Mouse (Mus musculus): ENCODE data around the gene Tbxas1. TPM values are rescaled to one million over a fixed set of nuclear protein-coding genes. Genes with fewer than 3 reads are reported as not detected.
A peak's percentile ranks its signal among the peaks of the same experiment; 100 is the strongest.

The Tbxas1 gene
- polyA plus RNA-seq, 1 experiment from 2014 or later: 5.5 TPM

GRCm38 (mm10) chr6:38841551-38841950 lies 33.7 kb upstream of the Tbxas1 start:
- DNase-seq (ENCODE audit: low spot score) (no peak), ATAC-seq (no peak)
- no peaks in the 10 kb centered on the region for H3K27me3 ChIP-seq (replicated peaks; ENCODE audit: insufficient read depth, low read length)
- no peak for TF ChIP-seq EP300 (IDR thresholded peaks at IDR 0.05)
- no peak for TF ChIP-seq CTCF (IDR thresholded peaks at IDR 0.05)
- H3K4me3 ChIP-seq (ENCODE audit: low read depth, low read length): no peak overlapping the region
- no peaks in the 10 kb centered on the region for H3K36me3 ChIP-seq (ENCODE audit: insufficient read depth, low read length)
- no peak overlapping the region for H3K9ac ChIP-seq (replicated peaks; ENCODE audit: low read depth)
- H3K27ac ChIP-seq (ENCODE audit: low read length): no peak overlapping the region
- 76% methylated on average over 3 of the region's 3 CpGs for whole genome bisulfite sequencing
- peaks cover 3% of the 10 kb centered on the region; the same call in 1 of the 2 replicates for H3K4me1 ChIP-seq (ENCODE audit: insufficient read depth, low read depth, low read length)
- H3K4me2 ChIP-seq (replicated peaks; ENCODE audit: low read depth, low read length): no peak overlapping the region
- H3K9me3 ChIP-seq (ENCODE audit: low read length): no peaks in the 10 kb centered on the region

- TF ChIP-seq CTCF (IDR thresholded peaks at IDR 0.05) (no peak), EP300 (IDR thresholded peaks at IDR 0.05) (peak; percentile 63)
- 45% methylated on average over 1 of the region's 1 CpGs for WGBS
- Histone ChIP-seq H3K4me1 (ENCODE audit: insufficient read depth, low read depth, low read length) (peaks cover 22% of the 10 kb centered on the region; the same call in 1 of the 2 replicates), H3K27ac (ENCODE audit: low read length) (no peak overlapping the region), H3K9me3 (ENCODE audit: low read length) (no peaks in the 10 kb centered on the region), H3K4me2 (replicated peaks; ENCODE audit: low read depth, low read length) (no peak overlapping the region), H3K9ac (replicated peaks; ENCODE audit: low read depth) (no peak overlapping the region), H3K36me3 (ENCODE audit: insufficient read depth, low read length) (no peaks in the 10 kb centered on the region), H3K27me3 (replicated peaks; ENCODE audit: insufficient read depth, low read length) (no peaks in the 10 kb centered on the region), H3K4me3 (ENCODE audit: low read depth, low read length) (no peak overlapping the region)
- peak; percentile 25; the same call in 1 of the 2 replicates for ATAC-seq
- DNase-seq (ENCODE audit: low spot score): peak; percentile 46
Measured at GRCm38 (mm10) chr6:38845117-38845516, 30.1 kb upstream of the Tbxas1 start.

- Histone ChIP-seq H3K9me3 (ENCODE audit: low read length) (no peaks in the 10 kb centered on the region), H3K4me1 (ENCODE audit: insufficient read depth, low read depth, low read length) (peaks cover 22% of the 10 kb centered on the region; the same call in 1 of the 2 replicates), H3K9ac (replicated peaks; ENCODE audit: low read depth) (no peak overlapping the region), H3K27me3 (replicated peaks; ENCODE audit: insufficient read depth, low read length) (no peaks in the 10 kb centered on the region), H3K36me3 (ENCODE audit: insufficient read depth, low read length) (no peaks in the 10 kb centered on the region), H3K27ac (ENCODE audit: low read length) (0 out of 2 replicates have a peak overlapping the region, but pooled peaks have one; percentile 7), H3K4me2 (replicated peaks; ENCODE audit: low read depth, low read length) (no peak overlapping the region), H3K4me3 (ENCODE audit: low read depth, low read length) (no peak overlapping the region)
- TF ChIP-seq EP300 (IDR thresholded peaks at IDR 0.05): no peak
- TF ChIP-seq CTCF (IDR thresholded peaks at IDR 0.05): no peak
- DNase-seq (ENCODE audit: low spot score) (no peak), ATAC-seq (peak; percentile 30; the same call in 1 of the 2 replicates)
- 51% methylated on average over 5 of the region's 5 CpGs for WGBS
Measured at GRCm38 (mm10) chr6:38845876-38846275, 29.3 kb upstream of the Tbxas1 start.

GRCm38 (mm10) chr6:38846330-38847195 lies 28.6 kb upstream of the Tbxas1 start:
- no peak overlapping the region for H3K4me3 ChIP-seq (ENCODE audit: low read depth, low read length)
- H3K9ac ChIP-seq (replicated peaks; ENCODE audit: low read depth): no peak overlapping the region
- ATAC-seq (peak; percentile 62), DNase-seq (ENCODE audit: low spot score) (peak; percentile 54)
- H3K4me1 ChIP-seq (ENCODE audit: insufficient read depth, low read depth, low read length): peaks cover 22% of the 10 kb centered on the region; the same call in 1 of the 2 replicates
- H3K27me3 ChIP-seq (replicated peaks; ENCODE audit: insufficient read depth, low read length): no peaks in the 10 kb centered on the region
- no peak overlapping the region for H3K4me2 ChIP-seq (replicated peaks; ENCODE audit: low read depth, low read length)
- 0 out of 2 replicates have a peak overlapping the region, but pooled peaks have one; percentile 7 for H3K27ac ChIP-seq (ENCODE audit: low read length)
- no peaks in the 10 kb centered on the region for H3K9me3 ChIP-seq (ENCODE audit: low read length)
- no peaks in the 10 kb centered on the region for H3K36me3 ChIP-seq (ENCODE audit: insufficient read depth, low read length)
- 33% methylated on average over 6 of the region's 6 CpGs for WGBS
- TF ChIP-seq EP300 (IDR thresholded peaks at IDR 0.05): peak; percentile 73
- TF ChIP-seq CTCF (IDR thresholded peaks at IDR 0.05): no peak

GRCm38 (mm10) chr6:38847447-38847846 lies 27.8 kb upstream of the Tbxas1 start:
- Histone ChIP-seq H3K9ac (replicated peaks; ENCODE audit: low read depth) (no peak overlapping the region), H3K4me1 (ENCODE audit: insufficient read depth, low read depth, low read length) (peaks cover 22% of the 10 kb centered on the region; the same call in 1 of the 2 replicates), H3K27ac (ENCODE audit: low read length) (no peak overlapping the region), H3K27me3 (replicated peaks; ENCODE audit: insufficient read depth, low read length) (no peaks in the 10 kb centered on the region), H3K4me2 (replicated peaks; ENCODE audit: low read depth, low read length) (no peak overlapping the region), H3K4me3 (ENCODE audit: low read depth, low read length) (no peak overlapping the region), H3K36me3 (ENCODE audit: insufficient read depth, low read length) (no peaks in the 10 kb centered on the region), H3K9me3 (ENCODE audit: low read length) (no peaks in the 10 kb centered on the region)
- ATAC-seq: no peak
- TF ChIP-seq EP300 (IDR thresholded peaks at IDR 0.05): no peak
- no peak for TF ChIP-seq CTCF (IDR thresholded peaks at IDR 0.05)
- DNase-seq (ENCODE audit: low spot score): no peak
- WGBS: 23% methylated on average over 1 of the region's 1 CpGs

Measured in lung, postnatal 0 days (tissue).